Mouse (Mus musculus) heart, embryonic 15.5 days (tissue): ENCODE results near the gene Rtn4r. TPM values are rescaled to one million over a fixed set of nuclear protein-coding genes. Genes with fewer than 3 reads are reported as not detected.

Experiments
- ATAC-seq: fragments of 200-750 bp; cut with Nextera tagmentation; replicated peaks from 2 replicates; pipeline ENCODE4 v1.8.0; 2017; ENCODE audit warnings: low read depth, moderate TSS enrichment; ENCODE audit not compliant: insufficient number of reproducible peaks, insufficient read depth, low FRiP score
- H3K27ac ChIP-seq: fragments of 300-500 bp; sonication (generic); 2 replicates; pipeline ENCODE4 v1.5.1; 2015; ENCODE audit warnings: mild to moderate bottlenecking, inconsistent platforms
- H3K27me3 ChIP-seq: fragments of 300-500 bp; sonication (generic); 2 replicates; pipeline ENCODE4 v1.6.1; 2015; ENCODE audit warnings: inconsistent platforms
- H3K36me3 ChIP-seq: fragments of 300-500 bp; sonication (generic); 2 replicates; pipeline ENCODE4 v1.6.1; 2015; ENCODE audit warnings: mild to moderate bottlenecking, inconsistent platforms
- H3K4me1 ChIP-seq: fragments of 300-500 bp; sonication (generic); replicated peaks from 2 replicates; pipeline ENCODE4 v1.6.1; 2015; ENCODE audit warnings: inconsistent platforms
- H3K4me2 ChIP-seq: fragments of 300-500 bp; sonication (generic); 2 replicates; pipeline ENCODE4 v1.6.1; 2015; ENCODE audit warnings: inconsistent platforms, mild to moderate bottlenecking, moderate library complexity
- H3K4me3 ChIP-seq: fragments of 300-500 bp; sonication (generic); 2 replicates; pipeline ENCODE4 v1.5.1; 2015; ENCODE audit warnings: mild to moderate bottlenecking, inconsistent platforms
- H3K9ac ChIP-seq: fragments of 300-500 bp; sonication (generic); 2 replicates; pipeline ENCODE4 v1.6.1; 2015; ENCODE audit warnings: mild to moderate bottlenecking, inconsistent platforms
- H3K9me3 ChIP-seq: fragments of 300-500 bp; sonication (generic); replicated peaks from 2 replicates; pipeline ENCODE4 v1.6.1; 2016; ENCODE audit warnings: inconsistent platforms
- WGBS: fragments of 180-500 bp; shearing (Covaris S2); methylation state at CpG from one replicate; pipeline ENCODE4 v1.1.7; 2015; ENCODE audit warnings: mixed read lengths; 5-methylcytosine and 5-hydroxymethylcytosine counted together
- microRNA-seq: library from miRNA; unstranded; fragments of <30 nt; microRNA quantifications from one replicate; pipeline ENCODE4, GENCODE M21; 2016
- polyA plus RNA-seq: library from polyadenylated mRNA; unstranded; fragments of >200 nt; fragmentation: Nextera tagmentation; extraction: Ambion mirVana; gene quantifications from 2 replicates; pipeline ENCODE4 v1.2.1, GENCODE M21; 2015

The Rtn4r gene
- polyA plus RNA-seq, 1 experiment from 2014 or later: 0.60 TPM

DNA sequence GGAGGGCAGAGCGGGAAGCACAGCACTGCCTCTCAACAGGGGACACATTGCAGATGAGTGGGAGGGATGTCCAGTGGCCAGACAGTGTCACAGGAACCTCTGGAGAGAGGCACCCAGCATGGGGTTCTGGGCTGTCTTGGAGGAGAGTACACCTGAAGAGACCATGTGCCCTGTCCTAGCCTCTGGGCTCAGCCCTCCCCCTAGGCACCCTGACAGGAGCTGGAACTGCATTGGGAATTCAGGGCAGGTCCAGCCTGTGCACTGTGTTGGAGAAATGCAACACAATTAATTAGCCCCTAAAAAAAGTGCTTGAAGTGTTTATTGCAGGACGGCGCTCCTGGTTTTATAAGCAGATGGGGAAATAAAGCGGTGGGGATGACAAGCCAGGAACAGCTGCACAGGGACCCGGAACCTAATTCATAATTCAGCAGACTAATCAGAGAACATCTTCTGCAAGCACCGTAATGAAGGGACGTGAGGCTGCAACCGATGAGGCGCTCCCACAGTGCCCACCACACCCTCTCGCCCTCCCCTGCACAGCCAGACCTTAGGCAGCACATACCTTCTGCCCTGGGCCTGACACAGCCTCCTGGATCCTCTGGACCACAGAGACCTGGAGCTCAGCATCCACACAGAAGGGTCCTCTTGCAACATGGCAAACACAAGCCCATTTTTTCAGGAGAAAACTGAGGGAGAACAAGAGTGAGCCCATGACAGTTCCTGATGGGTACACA is 71.1 kb downstream of the Rtn4r start:
- Histone ChIP-seq H3K4me2 (no peak overlapping the region), H3K27ac (no peak overlapping the region), H3K4me3 (no peak overlapping the region), H3K9me3 (no peaks in the 10 kb centered on the region), H3K9ac (no peak overlapping the region), H3K27me3 (no peaks in the 10 kb centered on the region), H3K36me3 (no peaks in the 10 kb centered on the region), H3K4me1 (peaks cover 6% of the 10 kb centered on the region)
- WGBS: 81% methylated on average over 10 of the region's 10 CpGs
- no peak for ATAC-seq

GRCm38 (mm10) chr16:18200062-18200461 is 72.6 kb downstream of the Rtn4r start:
- Histone ChIP-seq H3K4me3 (no peak overlapping the region), H3K9me3 (no peaks in the 10 kb centered on the region), H3K4me1 (peaks cover under 1% of the 10 kb centered on the region; the same call in 1 of the 2 replicates), H3K27ac (no peak overlapping the region), H3K36me3 (no peaks in the 10 kb centered on the region), H3K9ac (no peak overlapping the region), H3K4me2 (no peak overlapping the region), H3K27me3 (no peaks in the 10 kb centered on the region)
- no peak for ATAC-seq
- 58% methylated on average over 2 of the region's 2 CpGs for WGBS

DNA sequence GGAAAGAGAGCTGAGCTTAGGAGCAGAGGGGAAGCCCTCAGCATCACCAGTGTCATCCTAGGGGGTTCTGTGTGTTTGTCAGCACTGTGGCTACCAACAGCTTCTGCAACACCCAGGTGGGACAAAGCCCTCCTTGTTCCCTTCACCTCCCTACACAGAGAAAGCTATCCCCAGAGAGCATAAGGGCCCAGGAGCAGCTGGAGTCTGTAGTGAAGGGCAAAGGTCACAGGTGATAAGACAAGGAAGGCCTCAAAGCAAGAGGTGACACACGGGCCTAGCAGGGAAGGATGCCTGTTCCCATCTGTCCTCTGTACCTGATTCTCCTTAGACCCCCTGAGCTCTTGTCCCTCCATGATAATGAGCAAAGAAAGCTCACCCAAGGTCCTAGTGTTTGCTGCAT is 74.2 kb downstream of the Rtn4r start:
- H3K9ac ChIP-seq: no peak overlapping the region
- H3K27me3 ChIP-seq: no peaks in the 10 kb centered on the region
- H3K27ac ChIP-seq: no peak overlapping the region
- no peaks in the 10 kb centered on the region for H3K4me1 ChIP-seq
- H3K4me2 ChIP-seq: no peak overlapping the region
- no peaks in the 10 kb centered on the region for H3K36me3 ChIP-seq
- no peaks in the 10 kb centered on the region for H3K9me3 ChIP-seq
- 26% methylated on average over 1 of the region's 1 CpGs for WGBS
- no peak overlapping the region for H3K4me3 ChIP-seq
- no peak for ATAC-seq

Small RNA genes within 50 kb of the gene (microRNA-seq; reads per million reads assigned to microRNA genes)
- gene Mir6366: not detected

Other genes starting within 250 kb of the Rtn4r start
- gene Gm20518, start 236.0 kb upstream of the Rtn4r start, polyA plus RNA-seq: 0.19 and 0.24 TPM in 2 replicates
- 0.03 TPM in 1 of 2 replicates, not detected in the other for gene Tssk1, start 233.4 kb upstream of the Rtn4r start, polyA plus RNA-seq
- gene Dgcr2, start 229.1 kb upstream of the Rtn4r start, polyA plus RNA-seq: 41.8 and 58.9 TPM in 2 replicates
- not detected in 2 replicates for gene Tssk2, start 229.0 kb upstream of the Rtn4r start, polyA plus RNA-seq
- 25.0 and 34.5 TPM in 2 replicates for gene Ess2, start 216.3 kb upstream of the Rtn4r start, polyA plus RNA-seq
- not detected in 2 replicates for gene Gsc2, start 212.6 kb upstream of the Rtn4r start, polyA plus RNA-seq
- 22.5 and 37.4 TPM in 2 replicates for gene Slc25a1, start 199.4 kb upstream of the Rtn4r start, polyA plus RNA-seq
- not detected in 2 replicates for gene Vpreb2, start 147.2 kb upstream of the Rtn4r start, polyA plus RNA-seq
- gene Dgcr6, start 74.8 kb upstream of the Rtn4r start, polyA plus RNA-seq: 55.8 and 60.4 TPM in 2 replicates
- gene Prodh, start 37.4 kb upstream of the Rtn4r start, polyA plus RNA-seq: 5.8 and 7.4 TPM in 2 replicates
- gene Ccdc188, start 90.2 kb downstream of the Rtn4r start, polyA plus RNA-seq: 0.14 TPM in 1 of 2 replicates, not detected in the other
- 18.8 and 29.3 TPM in 2 replicates for gene Zdhhc8, start 107.5 kb downstream of the Rtn4r start, polyA plus RNA-seq
- gene Trmt2a, start 121.0 kb downstream of the Rtn4r start, polyA plus RNA-seq: 44.1 and 75.4 TPM in 2 replicates
- 301 and 339 TPM in 2 replicates for gene Ranbp1, start 121.1 kb downstream of the Rtn4r start, polyA plus RNA-seq
- gene Gm49776, start 130.7 kb downstream of the Rtn4r start, polyA plus RNA-seq: 1.2 and 2.4 TPM in 2 replicates
- 15.8 and 19.6 TPM in 2 replicates for gene Dgcr8, start 161.6 kb downstream of the Rtn4r start, polyA plus RNA-seq
- 61.4 and 61.5 TPM in 2 replicates for gene Tango2, start 220.5 kb downstream of the Rtn4r start, polyA plus RNA-seq
- 28.4 and 40.0 TPM in 2 replicates for gene Arvcf, start 220.5 kb downstream of the Rtn4r start, polyA plus RNA-seq